Mouse (Mus musculus) gastrocnemius, postnatal 25 days (tissue): ENCODE measurements around the gene Gm4858. TPM values are rescaled to one million over a fixed set of nuclear protein-coding genes. Genes with fewer than 3 reads are reported as not detected.
"Not testable (repeated sequence)": the region's sequence is repeated elsewhere in the genome, so short reads cannot be mapped to it uniquely, and the experiment has no call there.

ENCODE experiments used
- DNase-seq: peaks from one replicate; pipeline ENCODE4 v3.0.0; 2022
- long read RNA-seq, 2 experiments: library from polyadenylated mRNA; stranded (forward); transcript quantifications; one replicate each; pipeline ENCODE4 v2.0.0; 2021
- total RNA-seq, 2 experiments: library from RNA; stranded (reverse); gene quantifications; 1 replicate in 1 of 2; 2 replicates in 1 of 2; pipeline ENCODE4 v1.2.3; 2021

Gm4858 gene
- not detected for total RNA-seq
- long read RNA-seq, experiment 1 = 0 reads
- long read RNA-seq, experiment 2 = 0 reads

DNA sequence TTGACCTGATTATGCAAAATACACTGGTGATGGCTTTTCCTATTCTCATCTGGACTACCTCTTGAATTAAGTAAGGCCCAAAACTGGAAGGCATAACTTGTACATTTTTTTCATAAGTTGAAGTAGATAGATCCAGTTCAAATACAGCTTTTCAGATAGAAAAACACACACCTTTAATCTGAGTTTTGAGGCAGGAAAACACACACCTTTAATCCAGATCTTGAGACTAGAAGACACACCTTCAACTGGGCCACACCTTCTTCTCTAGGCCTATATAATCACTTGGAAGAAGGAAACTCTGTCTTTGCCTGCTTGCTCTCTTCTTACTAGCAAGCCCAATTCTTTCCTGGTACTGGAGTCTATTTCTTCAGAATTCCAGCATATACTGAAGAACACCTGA lies at the start of gene Gm4858:
Gm4858 (plus strand) TSS at position 301 of the 400 bp plus-strand sequence.
- not testable (repeated sequence) for DNase-seq

GRCm38 (mm10) chr3:93018960-93019359 lies 49.7 kb upstream of the Gm4858 start, which contains the start of gene Lce1m:
Lce1m (minus strand) TSS chr3:93019060.
- DNase-seq = no peak

- DNase-seq = no peak
Observed at GRCm38 (mm10) chr3:93021171-93021570, 47.5 kb upstream of the Gm4858 start.

DNA sequence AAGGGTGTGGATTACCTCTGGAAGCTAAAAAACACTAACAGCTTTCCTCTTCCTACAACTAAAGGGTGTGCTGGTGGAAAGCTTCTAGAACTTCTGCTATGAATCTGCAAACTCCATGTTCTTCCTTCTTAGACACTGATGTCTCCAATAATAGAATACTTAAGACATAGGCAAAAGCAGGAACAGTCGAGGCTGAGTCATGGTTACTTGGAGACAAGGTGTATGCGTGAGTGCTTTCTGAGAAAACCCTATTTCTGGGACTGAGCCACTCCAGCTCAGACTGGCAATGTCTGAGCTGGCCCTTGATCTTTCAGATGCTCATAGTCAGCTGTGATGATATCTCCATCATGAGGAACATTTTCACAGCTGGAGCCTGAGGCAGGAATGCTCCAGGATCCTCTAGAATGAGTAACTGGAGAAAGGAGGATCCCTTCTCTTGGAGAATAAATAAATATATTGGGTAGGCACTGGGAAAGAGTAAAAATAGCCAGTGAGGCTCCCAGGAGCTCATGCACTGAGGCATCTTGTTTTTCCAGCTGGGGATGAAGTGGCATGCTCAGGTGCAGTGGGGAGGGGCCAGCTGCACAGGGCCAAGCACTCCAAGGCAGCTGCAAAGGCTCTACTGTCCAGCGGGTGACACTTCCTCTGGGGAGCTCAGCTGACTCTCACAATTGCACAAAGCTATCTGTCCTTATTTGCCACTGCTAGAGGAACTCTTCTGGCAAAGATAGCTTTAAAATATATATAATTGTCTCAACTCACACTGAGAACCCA lies 45.0 kb upstream of the Gm4858 start:
- no peak for DNase-seq

- DNase-seq = no peak
Observed at GRCm38 (mm10) chr3:93025486-93025885, 43.1 kb upstream of the Gm4858 start.

DNA sequence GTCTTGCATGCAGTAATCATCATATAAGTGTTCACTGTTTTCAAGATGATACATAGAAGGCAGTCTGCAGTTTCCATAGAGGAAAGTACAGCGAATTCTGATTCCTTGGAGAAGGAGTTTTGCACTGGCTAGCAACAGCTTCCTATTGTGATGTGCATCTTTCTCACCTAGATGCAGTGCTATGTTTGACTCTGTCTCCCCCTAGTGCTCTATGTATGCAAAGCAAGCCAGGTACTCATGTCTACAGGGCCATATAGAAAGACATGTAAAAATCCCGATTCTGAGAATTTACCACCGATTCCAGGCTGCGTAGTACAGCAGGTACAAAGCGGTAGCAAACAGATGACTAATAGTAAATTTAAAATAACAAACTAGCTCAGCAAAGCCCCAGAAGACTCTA lies 37.2 kb upstream of the Gm4858 start:
- no peak for DNase-seq

GRCm38 (mm10) chr3:93050182-93050581 lies 18.4 kb upstream of the Gm4858 start:
- DNase-seq = no peak

DNA sequence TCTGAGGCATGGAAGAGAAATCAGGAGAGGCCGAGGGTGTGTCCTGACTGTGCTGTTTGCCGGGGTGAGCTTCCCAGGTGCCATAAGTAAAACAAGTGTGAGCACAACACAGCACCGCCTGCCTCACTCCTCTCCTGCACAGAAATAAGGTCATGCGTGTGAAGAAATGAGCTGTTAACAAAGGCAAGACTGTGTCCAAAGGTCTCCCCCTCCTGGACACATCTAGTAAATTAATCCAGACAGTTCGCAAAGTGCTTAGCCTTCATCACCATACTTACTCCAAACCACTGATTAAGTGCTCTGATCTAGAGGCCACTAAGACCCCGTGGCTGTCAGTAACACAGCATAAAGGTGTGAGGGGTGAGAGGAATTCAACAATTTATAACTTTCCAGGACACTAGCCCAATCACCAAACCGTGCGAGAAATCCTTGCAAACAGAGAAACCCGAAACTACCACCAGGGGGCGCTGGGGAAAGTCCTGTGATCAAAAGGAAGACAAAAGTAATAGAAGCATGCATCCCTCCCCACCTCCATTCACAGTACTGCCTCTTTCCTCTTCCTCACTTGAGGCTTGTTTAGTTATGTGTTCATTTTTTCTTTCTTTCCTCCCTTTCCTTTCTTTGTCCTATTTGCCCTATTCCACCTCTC lies 15.7 kb upstream of the Gm4858 start:
- no peak for DNase-seq

DNA sequence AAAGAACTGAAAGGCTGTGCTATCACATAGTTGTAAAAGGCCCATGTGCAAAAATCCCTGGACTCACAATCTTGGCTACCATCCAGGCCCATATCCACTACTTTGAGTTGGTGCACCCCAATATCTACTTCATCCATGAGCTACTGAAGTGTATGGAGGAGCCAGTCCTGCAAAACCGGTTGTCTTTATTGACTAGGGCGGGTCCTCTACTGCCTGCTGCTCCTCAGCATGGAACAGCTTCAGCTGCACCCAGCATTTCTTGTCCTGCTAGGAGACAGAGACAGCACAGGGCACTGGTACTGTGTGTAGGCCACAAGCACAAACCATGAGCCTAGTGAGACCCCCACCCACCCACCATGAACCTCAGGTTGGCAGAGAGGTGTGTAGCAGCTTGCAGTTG lies 18.0 kb downstream of the Gm4858 start:
- no peak for DNase-seq

GRCm38 (mm10) chr3:93093581-93093980 lies 25.0 kb downstream of the Gm4858 start:
- not testable (repeated sequence) for DNase-seq

DNA sequence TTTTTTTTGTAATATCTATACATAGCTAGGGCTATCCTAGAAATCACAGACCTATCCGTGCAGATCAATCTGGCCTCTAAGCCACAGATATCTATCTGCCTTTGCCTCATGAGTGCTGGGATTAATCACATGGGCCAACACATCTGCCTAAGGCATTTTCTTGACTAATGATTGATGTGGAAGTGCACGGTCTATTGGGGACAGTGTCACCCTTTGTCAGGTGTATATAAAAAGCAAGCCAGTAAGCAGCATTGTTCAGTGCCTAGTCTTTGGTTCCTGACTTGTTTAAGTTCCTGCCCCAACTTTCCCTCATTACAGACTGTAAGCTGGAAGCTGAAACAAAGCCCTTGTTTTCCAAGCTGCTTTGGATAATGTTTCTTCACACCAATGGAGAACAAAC lies 27.8 kb downstream of the Gm4858 start:
- no peak for DNase-seq

DNA sequence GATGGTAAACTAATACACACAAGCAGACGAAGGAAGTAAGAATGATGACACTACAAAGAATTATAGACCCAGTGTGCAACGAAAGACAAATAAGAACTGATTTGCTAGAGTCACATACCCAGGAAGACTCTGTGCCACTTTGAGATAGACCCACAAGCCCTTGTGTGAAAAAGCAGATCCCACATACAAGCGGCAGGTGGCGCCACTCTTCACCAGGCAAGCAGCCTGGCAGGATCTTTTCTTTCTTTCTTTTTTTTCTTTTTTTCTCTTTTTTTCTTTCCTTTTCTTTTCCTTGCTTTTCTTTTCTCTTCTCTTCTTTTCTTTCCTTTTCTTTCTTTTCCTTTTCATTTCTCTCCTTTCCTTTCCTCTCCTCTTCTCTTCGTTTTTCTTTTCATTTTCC lies 43.0 kb downstream of the Gm4858 start:
- DNase-seq = no peak

DNA sequence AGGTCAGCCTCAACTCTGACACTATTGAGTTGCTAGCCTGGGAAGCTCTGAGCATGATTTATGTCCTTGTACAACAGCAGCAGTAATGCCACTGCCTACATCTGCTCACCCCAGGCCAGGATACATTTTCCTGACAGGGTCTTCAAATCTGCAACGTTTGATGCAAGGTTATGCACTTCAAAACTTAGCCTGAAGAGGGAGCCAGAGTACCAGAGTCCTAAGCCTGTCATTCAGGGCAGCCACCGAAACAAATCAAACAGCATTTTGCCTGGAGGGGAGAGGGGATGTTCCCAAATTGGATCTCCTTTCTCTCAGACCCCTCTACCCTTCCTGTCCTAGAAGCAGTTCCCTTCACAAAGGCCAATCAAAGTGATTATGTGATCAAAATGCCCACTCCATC lies 45.9 kb downstream of the Gm4858 start:
- no peak for DNase-seq

- DNase-seq = no peak
Observed at GRCm38 (mm10) chr3:93119101-93119500, 50.5 kb downstream of the Gm4858 start.

Other genes with a start within 250 kb of the Gm4858 start
- gene Kprp, start 241.6 kb upstream of the Gm4858 start, total RNA-seq = not detected
- not detected for gene Lce1l, start 217.5 kb upstream of the Gm4858 start, total RNA-seq
- not detected for gene 2310050C09Rik, start 198.6 kb upstream of the Gm4858 start, total RNA-seq
- gene Lce3a, start 142.6 kb upstream of the Gm4858 start, total RNA-seq = not detected
- not detected for gene Lce3b, start 135.8 kb upstream of the Gm4858 start, total RNA-seq
- gene Lce3c, start 124.3 kb upstream of the Gm4858 start, total RNA-seq = not detected
- not detected for gene Lce3d, start 111.4 kb upstream of the Gm4858 start, total RNA-seq
- not detected for gene Lce3e, start 101.8 kb upstream of the Gm4858 start, total RNA-seq
- gene Lce3f, start 76.6 kb upstream of the Gm4858 start, total RNA-seq = not detected
- gene Crct1, start 53.1 kb upstream of the Gm4858 start, total RNA-seq = not detected
- gene Lce1m, start 49.8 kb upstream of the Gm4858 start, total RNA-seq = not detected
- gene Crnn, start 76.0 kb downstream of the Gm4858 start, total RNA-seq = not detected
- gene Flg2, start 128.5 kb downstream of the Gm4858 start, total RNA-seq = not detected
- not detected for gene Flg, start 204.7 kb downstream of the Gm4858 start, total RNA-seq